Mouse (Mus musculus): ENCODE measurements around the gene Gipc1.

The Gipc1 gene

DNA sequence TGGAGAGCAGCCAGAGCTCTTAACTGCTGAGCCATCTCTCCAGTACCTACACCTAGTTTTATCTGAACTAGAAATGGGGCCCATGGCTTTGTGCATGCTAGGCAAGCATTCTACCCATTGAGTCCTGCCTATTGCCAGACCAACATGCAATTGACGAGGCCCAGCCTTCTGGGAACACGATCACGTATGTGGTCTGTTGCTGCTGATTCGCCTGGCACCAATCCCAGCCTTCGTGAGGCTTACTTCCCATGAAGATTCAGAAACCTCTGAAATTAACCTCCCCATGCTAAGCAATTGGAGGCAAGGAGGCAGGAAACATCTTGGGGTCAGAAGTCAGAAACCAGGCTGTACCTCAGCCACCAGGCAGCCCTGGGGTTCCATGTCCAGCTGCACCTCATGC lies 28.1 kb downstream of the Gipc1 start:
- no peak for DNase-seq (ENCODE audit: low read depth)

GRCm38 (mm10) chr8:83681099-83681498 lies 28.6 kb downstream of the Gipc1 start:
- no peak for DNase-seq (ENCODE audit: low read depth)

GRCm38 (mm10) chr8:83684517-83684916 lies 32.0 kb downstream of the Gipc1 start:
- DNase-seq (ENCODE audit: low read depth): no peak

DNA sequence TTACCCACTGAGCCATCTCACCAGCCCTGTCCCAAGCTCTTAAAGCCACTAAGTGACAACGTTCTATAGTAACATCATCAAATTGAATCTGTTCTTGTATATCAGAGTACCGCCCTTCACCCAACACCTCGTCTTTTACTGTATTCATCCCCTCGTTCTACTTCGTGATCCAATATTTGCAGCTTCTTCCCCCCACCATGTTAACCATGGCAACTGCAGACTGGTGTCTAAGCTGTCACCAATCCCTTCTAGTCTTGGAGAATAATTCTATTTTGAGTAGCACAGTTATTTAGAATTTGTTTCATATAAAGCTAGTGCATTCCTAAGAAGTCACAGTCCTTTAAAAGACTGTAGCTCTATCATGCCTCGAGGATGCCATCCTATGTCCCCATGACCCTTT lies 36.8 kb downstream of the Gipc1 start:
- DNase-seq (ENCODE audit: low read depth): no peak

- DNase-seq (ENCODE audit: low read depth): no peak
Measured at GRCm38 (mm10) chr8:83693609-83694236, 41.2 kb downstream of the Gipc1 start.

DNA sequence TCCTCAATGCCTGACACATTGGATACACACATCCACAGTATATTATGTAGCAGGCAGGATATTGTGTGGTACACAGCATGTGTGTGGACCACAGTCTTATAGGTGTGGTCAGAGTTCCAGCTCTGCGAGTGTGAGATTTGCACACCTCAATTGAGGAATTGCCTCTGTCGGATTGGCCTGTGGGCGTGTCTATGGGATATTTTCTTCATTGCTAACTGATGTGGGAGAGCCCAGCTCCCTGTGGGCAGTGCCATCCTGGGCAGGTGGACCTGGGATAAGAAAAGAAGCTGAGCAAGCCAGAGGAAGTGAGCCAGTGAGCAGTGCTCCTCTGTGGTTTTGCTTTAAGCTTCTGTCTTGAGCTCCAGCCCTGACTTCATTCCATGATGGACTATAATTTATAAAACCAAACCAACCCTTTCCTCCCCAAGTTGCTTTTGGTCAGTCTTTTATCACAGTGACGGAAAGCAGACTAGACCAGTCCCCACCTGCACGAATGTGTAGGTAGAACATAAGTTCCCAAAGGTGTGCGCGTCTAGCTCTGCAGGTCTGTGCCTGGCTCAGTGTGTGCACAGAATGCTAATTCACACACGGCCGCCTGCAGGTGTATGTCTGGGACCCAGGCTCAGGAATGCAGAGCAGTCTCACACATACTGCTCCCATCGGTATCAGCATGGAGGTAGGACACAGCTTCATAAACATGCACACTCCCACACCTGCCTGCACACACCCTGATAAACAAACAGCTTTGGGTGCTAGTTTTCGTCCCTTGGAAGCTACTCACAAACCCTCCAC lies 42.1 kb downstream of the Gipc1 start:
- DNase-seq (ENCODE audit: low read depth): no peak

- DNase-seq (ENCODE audit: low read depth): no peak
Measured at GRCm38 (mm10) chr8:83695351-83696106, 43.1 kb downstream of the Gipc1 start.

- DNase-seq (ENCODE audit: low read depth): no peak
Measured at GRCm38 (mm10) chr8:83697374-83698220, 45.1 kb downstream of the Gipc1 start.

DNA sequence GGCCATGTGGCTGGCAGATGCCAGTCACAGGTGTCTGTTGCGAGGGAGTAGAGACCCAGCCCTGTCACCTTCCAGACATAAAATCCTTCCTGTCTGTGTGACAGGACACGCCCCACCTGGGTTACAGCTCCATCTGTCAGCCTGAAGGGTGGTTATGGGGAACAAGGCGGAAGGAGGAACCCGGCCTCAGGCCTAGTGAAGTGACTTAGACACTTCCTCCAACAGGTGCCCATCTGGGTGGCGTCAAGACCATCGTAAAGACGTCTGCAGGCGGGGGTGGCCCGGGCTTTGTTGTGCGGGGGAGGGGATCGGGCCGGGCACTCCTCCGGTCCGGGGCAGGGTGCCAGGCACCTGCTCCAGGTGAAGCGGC lies 45.8 kb downstream of the Gipc1 start:
- peak; percentile 63 for DNase-seq (ENCODE audit: low read depth)

DNA sequence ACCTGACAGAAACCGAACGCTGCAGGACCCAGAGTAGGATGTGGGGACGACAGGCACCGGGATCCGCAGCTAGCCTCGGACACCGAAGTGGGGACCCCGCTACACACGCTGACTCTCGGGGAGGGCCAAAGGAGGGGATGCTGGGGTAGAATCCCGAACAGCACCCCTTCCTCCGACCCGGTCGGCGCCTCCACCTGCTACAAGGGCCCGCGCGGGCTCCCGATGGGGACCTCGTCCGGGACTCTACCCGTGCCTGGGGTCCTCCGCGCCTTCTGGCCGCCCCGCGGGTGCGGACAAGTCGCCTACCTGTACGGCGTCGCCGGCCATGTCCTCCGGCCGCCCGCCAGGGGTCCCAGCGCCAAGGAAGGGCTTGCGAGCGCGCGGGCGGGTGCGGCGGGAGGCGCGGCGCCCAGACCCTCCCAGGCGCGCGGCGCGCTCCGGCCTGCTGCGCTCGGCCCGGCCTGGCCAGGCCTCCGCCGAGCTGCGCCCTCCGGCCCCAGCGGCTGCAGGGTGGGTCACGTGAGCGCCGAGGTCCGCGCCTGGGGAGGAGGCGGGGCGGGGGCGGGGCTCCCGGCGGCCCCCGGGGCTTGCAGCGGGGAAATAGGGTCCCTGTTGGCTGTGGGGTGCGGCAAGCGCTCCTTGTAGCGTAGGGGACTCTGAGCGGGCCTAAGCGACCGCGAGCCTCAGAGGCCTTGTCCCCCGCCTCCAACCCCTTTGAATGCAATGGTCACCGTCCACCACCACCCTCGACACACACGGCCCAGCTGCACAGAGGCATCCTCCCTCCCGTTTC lies 46.4 kb downstream of the Gipc1 start, which contains the start of gene Pkn1:
Pkn1 (minus strand) TSS at position 519 of the 793 bp plus-strand sequence.
- no peak for DNase-seq (ENCODE audit: low read depth)

DNA sequence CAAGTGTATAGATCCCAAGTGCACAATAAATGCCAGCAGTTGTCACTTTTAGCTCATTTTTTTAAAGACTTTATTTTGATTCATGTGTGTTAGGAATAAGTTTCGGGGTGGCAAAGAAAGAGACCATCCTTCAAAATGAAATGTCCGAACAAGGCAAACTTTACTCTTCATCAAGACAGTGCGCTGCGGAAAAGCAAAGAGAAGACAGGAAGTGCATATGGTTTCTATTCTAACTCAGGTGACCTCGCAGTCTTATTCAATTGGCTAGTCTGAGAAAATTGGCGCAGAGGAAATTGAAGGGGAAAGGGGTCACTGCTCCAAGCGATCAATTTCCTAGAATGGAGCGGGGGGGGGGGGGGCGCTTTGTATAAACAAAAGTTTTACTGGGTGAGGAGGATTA lies 47.1 kb downstream of the Gipc1 start:
- no peak for DNase-seq (ENCODE audit: low read depth)

GRCm38 (mm10) chr8:83700423-83701085 lies 48.1 kb downstream of the Gipc1 start:
- DNase-seq (ENCODE audit: low read depth): no peak

DNA sequence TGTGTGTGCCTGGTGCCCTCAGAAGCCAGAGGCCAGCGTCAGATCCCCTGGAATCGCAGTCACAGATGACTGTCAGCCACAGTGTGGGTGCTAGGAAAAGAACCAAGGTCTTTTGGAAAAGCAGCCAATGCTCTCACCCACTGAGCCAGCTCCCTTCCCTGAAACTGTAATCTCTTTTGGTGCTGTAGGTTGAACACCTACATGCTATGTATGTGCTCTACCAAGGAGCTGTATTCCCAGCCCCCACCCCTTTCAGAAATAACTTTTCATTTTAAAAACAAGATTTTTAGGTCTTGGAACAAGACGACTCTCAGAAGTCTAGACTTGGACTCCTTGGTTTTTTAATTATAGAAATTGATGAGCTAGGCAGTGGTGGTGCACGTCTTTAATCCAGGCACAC lies 50.9 kb downstream of the Gipc1 start:
- no peak for DNase-seq (ENCODE audit: low read depth)

- DNase-seq (ENCODE audit: low read depth): no peak
Measured at GRCm38 (mm10) chr8:83706411-83706810, 53.9 kb downstream of the Gipc1 start.

DNA sequence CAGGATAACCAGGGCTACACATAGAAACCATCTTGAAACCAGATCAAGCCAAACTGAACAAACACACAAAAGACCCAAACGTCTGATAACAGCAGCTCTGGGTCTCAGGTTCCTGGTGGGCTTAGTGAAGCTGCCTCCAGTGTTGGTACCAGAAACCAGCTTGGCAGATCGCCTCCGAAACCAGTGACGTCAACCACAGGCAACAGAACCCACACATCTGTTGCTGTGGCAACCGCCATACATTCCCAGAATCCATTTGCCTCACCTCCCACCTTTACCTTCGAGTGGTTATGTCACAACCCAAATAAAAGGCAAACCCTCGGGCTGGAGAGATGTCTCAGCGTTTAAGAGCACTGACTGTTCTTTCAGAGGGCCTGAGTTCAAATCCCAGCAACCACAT lies 55.1 kb downstream of the Gipc1 start:
- DNase-seq (ENCODE audit: low read depth): no peak
